Mouse (Mus musculus): ENCODE data around the gene Ppdpf.
A peak's percentile ranks its signal among the peaks of the same experiment; 100 is the strongest.

Ppdpf gene

DNA sequence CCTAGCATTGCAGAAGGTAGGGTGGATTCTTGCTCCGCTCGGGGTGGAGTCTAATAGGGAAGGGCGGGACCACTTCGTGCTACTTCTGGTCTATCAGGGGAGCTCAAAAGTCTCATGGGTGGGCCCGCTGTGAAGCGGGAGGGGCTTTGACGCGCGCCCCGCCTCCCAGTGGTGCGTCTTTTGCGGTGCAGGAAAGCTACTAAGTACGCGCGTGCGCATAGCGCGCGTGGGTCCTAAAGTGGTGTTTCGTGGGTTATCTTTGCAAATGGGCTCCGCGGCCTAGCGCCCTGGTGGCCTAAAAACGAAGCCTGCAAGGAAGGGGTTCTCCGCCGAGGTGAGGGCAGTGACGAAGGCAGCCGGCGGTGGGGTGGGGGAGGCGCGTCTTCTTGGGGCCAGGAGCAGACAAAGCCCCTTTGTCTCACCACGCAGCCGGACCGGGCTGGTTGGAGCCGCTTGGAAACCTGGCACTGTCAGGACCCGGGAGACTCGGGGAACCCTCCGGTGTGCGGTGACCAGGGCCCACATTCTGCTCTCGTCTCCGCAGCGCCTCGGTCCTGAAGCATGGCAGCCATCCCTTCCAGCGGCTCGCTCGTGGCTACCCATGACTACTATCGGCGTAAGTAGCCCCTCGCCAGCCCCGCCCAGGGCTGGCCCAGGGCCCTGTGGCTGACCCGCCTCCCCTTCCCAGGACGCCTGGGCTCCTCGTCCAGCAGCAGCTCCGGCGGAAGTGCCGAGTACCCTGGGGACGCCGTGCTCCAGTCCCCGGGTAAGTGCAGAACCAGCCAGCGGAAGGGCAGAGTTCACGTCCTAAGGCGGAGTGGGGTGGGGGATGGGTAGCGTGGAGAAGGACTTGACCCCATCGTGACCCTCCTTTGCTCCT lies at the start of gene Ppdpf:
Gene Ppdpf (plus strand): TSS at position 127 of the 880 bp plus-strand sequence.
- DNase-seq (ENCODE audit: low spot score): peak; percentile 92

DNA sequence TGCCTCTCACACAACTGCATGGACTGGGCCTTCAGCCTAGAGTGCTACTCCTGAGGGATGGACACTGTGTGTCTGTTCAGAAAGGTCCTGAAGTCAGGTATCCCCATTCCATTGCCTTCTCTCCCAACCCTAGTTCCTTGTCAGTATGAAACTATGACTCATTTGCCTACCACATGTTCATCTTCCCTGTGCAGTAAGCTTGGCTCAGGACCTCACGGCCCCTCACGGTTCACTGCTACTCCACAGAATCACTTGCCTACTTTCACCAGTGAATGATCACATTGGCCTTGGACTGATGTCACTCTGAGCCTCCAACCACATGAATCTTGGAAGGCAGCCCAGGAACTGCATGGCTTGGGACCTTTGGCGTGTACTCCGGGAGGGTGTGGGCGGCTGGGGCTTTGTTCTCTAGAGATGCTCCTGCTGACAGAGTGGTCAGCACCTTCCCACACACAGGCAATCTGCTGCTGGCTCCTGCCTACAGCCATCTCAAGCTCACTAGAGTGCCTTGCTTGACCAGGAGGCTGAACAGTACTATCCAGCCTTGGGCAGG lies 47.3 kb upstream of the Ppdpf start:
- no peak for DNase-seq (ENCODE audit: low spot score)

DNA sequence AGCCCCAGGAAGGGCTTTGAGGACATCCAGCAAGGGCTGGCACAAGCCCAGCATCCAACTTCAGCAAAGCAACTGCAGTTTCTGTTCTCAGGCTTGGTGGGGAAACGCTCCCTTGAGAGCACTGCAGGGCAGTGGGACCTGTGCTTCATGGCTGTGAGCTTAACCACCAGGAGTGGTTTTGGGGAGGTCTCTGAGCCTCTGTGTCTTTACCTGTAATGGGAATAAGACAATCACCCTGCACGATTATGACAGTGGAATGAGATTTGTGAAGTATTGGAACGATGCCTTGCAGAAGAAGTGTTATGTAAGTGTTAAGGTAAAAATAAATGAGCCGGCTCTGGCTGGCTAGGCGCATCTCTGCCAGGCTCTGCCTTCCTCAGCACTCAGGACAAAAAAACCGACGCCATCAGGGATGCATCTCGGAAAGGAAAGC lies 44.3 kb upstream of the Ppdpf start:
- no peak for DNase-seq (ENCODE audit: low spot score)

DNA sequence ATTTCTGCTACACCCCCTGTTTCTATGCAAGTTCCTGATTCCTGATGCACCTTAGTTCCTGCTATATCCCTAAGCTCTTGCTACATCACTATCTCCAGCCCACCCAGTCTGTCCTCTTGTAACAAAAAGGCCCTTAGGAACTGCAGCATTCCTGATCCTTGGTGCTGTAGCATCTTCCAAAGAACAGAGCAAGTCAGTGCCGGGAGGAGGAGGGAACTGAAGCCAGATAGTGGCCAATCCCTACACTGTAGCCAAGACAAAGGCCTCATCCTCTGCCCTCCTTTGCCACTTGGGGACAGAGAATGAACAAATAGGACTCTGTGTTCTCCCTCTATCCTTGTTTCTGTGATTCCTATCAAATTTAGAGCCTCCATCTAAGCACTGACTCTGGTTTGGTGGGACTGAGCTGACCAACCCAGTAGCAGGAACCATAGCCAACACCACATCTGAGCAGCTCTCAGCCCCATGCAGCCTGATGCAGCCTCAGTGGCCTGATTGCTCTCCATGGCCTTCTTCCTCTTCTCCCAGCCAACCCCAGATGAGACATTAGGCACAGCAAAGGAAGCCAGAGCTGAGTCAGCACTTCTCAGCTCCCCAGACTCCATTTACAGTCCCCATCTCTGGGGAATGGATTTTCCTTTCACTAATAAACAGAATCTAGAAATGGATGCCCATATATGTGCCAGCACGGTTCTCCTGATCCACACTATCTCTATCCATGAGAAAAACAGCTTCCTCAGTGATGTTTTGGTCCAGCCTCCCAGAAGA lies 43.4 kb upstream of the Ppdpf start:
- no peak for DNase-seq (ENCODE audit: low spot score)

DNA sequence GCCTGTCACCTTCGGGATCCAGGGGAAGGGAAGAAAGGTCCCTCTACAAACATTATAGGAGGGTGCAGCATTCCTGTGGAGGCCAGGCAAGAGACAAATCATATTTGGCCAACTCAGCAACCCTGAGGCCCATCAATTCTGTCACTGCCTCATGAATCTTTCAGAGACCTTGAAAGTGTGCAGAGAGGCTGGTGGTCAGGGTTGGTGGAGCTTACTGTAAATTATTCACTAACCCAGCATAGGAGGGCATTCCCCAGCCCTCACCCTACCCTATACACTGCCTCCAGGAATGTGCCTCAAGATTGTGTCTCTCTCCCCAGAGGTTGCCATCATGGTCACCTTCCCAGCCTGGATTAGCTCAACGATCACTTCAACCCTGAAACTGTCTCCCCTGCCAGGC lies 42.4 kb upstream of the Ppdpf start:
- DNase-seq (ENCODE audit: low spot score): no peak

DNA sequence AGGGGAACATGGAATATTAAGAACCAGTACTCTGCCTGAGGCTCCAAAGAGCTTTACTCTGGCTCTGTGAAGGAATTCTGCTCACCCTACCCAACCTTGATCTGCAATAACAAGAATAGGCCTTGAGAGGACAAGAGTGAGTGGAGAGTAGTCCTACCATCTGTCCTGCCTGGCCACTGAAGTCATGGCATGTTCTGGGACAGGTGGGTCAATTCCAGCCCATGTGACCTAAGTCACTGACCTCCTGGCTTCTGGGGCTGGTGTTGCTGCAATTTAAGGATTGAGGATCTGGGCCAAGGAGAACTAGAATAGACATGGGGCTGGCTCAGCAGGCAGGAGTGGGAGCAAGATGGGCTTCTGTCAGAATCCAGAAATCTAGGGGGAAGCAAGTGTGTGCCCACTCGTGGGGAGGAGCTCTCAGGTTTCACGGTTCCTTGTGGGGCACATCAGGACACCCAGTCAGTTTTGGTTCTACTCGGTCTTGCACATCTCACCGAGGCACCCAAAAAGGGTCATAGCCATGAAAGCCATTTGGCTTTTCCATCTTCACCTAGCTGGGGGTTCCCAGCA lies 40.0 kb upstream of the Ppdpf start:
- no peak for DNase-seq (ENCODE audit: low spot score)

DNA sequence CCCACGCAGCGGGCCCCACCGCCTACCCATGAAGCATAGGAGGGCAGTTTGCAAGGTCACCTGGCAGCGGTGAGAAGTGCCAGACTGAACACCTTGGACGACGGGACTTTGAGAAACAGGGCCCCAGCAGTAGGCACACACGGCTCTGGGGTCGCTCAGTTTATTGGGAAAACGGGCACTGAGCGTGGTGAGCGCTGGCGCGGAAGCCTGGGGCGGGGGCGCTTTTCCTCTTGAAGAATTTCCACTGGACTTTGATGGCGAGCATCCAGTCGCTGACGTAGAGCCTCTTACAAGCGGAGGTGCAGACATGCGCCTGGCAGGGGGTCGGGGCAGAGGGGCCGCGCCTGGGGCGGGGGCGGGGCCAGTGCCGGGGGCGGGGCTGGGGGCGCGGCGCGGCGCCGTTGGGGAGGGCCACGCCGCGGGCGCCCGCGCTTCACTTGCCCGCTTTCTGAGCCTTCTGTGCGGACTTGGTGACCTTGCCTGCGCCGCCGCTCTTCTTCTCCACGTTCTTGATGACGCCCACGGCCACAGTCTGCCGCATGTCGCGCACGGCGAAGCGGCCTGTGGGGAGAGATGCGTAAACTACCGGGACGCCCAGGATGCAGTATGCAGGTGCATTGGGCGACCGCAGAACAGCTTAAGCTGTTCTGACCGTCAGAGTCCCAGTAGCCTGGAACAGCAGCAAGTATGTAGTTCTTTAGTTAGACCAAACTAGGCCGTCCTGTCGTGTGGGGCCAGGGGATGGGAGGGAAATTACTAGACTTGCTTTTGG lies 39.3 kb upstream of the Ppdpf start:
- no peak for DNase-seq (ENCODE audit: low spot score)

DNA sequence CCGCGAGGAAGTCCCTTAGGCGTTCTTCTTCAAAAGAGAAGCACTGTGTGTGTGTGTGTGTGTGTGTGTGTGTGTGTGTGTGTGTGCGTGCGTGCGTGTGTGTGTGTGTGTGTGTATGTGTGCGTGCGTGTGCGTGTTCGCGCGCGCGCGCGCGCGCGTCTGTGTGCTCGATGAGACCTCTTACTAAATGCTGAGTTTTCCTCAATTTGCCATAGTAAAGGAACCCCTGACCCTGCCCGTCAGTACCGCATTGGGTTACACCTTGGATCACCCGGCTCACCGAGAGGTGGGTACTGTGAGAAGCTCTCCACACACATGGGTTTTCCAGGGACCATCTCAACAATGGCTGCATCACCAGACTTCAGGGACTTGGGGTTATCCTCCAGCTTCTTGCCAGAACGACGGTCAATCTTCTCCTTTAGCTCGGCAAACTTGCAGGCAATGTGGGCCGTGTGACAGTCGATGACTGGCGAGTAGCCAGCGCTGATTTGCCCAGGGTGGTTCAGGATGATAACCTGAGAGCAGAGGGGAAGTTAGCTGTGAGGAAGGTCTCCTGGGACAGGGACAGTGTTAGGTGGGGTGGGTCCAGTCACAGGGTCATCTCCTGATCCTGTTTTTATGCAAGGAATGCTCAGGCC lies 38.6 kb upstream of the Ppdpf start:
- no peak for DNase-seq (ENCODE audit: low spot score)

DNA sequence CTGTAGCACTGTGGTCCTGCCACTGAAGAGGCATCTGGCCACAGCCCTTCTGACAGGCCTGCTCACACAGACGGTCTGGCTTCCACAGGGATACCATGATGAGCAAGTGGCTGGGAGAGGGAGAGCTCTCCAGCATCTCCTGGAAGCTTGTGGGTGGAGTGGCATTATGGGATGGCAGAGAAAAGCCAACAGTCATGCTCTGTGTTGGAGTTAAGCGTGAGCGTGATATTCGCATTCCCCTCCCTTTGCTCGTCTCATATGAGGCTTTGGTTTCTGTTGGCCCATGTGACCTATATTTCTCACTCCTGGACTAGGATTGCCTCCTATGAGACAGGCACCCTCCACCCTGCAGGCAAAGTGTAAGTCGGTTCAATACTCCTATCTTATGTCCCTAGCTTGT lies 36.8 kb upstream of the Ppdpf start:
- no peak for DNase-seq (ENCODE audit: low spot score)

DNA sequence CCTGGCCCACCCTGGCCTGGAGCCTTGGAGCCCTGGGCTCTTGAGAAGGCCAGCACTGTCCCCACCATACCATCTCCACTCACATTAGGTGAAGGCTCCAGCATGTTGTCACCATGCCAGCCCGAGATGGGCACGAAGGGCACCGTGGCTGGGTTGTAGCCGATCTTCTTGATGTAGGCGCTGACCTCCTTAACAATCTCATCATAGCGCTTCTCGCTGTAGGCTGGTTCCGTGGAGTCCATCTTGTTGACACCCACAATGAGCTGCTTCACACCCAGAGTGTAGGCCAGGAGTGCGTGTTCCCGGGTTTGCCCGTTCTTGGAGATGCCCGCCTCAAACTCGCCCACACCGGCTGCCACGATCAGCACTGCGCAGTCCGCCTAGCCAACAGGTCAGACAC lies 34.3 kb upstream of the Ppdpf start:
- DNase-seq (ENCODE audit: low spot score): no peak

DNA sequence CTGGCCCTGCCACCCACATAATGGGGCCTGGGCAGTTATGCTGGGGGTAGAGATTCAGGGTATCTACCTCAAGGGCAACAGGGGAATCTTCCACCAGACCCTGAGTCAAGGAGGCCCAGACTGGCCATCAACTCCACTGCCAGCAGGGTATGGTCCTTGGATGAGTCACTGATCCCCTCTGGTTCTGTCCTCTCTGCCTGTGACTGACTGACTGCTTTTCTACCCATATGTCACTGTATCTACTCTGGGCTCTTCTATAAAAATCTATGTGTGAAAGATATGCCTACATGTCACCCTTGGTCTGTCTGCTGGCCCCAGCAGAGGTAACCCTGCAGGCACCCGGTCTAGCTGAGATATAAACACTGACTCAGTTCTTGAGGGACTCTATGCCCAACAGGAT lies 33.9 kb upstream of the Ppdpf start:
- DNase-seq (ENCODE audit: low spot score): no peak

DNA sequence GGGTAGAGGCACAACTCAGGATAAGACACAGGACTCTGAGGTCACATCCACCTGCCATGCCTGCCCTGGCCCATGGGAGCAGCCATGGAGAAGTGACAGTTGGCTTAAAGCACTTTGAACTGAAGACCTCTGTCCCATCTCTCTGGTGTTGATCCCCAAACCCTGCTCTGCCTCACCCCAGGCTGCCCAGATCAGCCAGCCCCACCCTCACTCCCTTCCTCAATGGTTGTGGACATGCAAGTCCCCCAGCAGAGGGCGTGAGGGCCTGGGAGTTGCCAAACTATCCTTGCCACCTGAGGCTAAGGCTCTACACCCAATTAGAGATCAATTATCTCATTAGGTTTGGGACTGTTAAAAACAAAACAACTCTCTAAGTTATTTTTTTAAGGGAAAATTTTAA lies 33.2 kb upstream of the Ppdpf start:
- no peak for DNase-seq (ENCODE audit: low spot score)

DNA sequence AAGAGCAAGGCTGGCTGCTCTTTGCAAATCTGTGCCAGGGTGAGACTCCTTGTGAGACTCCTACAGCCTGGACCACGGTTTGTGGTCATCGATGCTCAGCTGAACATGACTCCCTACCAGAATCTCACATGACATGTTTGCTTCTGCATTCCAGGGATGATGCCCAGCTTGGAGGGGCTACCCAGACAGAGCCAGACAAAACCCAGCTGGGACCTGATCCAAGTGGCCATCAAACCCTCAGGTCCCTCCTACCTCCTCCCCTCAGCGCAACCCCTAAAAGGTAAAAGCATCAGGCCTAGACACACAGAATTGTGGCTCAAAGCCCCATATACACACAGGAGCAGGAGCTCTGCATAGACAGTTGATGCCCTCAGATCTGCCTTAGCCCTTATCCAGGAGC lies 32.7 kb upstream of the Ppdpf start:
- no peak for DNase-seq (ENCODE audit: low spot score)

DNA sequence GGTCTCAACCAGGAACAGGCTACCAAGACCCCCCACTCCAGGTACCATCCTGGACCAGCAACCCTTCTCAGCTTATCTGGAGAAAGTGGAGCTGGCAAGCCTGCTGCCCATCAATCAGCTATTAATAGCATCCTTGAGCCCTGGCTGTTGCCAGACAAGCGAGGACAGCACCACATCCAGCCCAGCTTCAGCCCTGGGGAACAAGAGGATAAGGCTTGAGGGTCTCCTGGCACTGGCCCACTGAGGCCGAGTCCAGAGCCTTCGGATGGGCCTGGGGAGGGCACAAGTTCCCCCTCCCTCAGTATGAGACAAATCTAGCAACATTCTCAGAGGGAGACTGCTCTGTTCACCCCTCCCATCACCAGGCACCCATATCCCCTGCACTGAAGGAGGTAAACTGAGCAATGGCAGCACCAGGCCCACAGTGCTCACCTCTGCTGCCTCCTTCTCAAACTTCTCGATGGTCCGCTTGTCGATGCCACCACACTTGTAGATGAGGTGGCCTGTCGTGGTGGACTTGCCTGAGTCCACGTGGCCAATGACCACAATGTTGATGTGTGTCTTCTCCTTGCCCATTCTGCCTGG lies 32.1 kb upstream of the Ppdpf start:
- no peak for DNase-seq (ENCODE audit: low spot score)

DNA sequence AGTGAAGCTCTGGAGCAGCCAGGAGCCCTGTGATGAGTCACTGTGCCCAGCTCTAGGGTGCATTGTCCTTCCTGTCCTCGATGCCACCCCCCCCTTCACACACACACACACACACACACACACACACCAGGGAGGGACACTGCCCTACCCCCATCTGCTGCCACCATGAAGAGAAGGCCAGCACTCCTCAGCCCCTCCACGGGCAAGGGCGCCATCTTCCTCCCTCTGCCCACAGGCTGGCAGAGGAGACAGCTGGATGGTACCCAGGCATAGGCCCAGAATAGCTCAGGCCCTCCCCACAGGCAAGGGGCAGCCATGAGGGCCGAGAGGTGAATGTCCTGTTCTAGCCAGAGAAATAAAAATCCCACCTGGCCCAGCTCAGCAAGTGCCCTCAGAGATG lies 31.2 kb upstream of the Ppdpf start:
- DNase-seq (ENCODE audit: low spot score): no peak

DNA sequence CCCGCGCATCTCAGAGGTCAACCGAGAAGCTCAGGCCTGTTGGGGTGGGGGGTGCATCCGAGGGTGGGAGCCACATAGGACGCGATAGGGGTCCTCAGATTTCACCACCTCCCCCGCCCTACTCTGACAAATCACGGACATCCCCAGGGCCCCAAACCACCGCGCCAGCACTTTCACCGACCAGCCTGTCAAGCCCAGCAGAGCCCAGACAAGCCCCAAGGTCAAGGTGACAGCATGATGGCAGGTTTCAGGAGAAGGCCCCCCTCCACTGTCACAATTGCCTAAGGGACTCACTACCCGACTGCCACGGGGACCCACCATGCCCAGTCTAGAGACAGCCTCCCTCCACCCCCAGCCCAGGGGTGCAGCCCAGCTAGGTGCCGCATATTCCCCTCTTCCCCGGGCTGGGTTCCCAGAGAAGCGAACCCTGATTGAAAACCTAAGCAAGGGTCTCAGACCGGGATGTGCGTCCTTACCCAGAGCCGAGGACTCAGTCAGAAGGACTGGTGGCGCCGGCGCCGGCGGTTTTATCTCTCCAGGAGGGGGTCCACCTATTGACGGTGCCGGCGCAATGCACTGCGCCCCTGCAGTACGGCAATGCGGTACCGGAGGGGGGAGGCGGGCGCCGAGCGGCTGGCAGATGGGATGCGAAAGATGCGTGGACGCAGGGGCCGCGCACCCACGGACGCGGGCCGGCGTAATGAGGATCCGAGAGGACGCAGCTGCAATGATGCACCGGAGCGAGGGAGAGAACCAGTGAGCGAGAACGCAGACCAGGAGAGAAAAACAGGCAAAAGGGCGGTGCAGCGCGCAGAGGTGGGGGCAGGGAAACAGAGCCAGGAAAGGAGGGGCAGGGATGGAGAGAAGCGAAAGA lies 30.6 kb upstream of the Ppdpf start, which contains the start of gene Eef1a2:
Gene Eef1a2 (minus strand): TSS at position 767 of the 874 bp plus-strand sequence.
- no peak for DNase-seq (ENCODE audit: low spot score)

DNA sequence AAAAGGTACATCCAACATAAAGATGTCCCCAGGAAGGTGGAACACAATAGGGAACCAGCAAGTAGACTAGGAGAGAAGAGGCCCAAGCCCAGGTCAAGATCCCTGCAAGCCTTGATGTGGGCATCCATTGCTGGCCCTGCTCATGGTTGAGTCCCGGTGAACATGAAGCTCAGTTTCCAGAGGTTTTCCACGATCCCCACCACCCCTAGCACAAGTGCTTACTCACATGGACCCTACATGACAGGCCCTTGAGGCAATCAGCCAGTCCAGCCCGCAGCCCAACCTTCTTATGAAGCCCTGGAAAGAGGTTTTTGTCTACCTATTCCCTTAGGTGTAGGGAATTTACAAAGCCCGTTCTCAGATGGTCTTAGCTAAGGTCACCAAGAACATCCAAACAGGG lies 29.9 kb upstream of the Ppdpf start:
- no peak for DNase-seq (ENCODE audit: low spot score)

DNA sequence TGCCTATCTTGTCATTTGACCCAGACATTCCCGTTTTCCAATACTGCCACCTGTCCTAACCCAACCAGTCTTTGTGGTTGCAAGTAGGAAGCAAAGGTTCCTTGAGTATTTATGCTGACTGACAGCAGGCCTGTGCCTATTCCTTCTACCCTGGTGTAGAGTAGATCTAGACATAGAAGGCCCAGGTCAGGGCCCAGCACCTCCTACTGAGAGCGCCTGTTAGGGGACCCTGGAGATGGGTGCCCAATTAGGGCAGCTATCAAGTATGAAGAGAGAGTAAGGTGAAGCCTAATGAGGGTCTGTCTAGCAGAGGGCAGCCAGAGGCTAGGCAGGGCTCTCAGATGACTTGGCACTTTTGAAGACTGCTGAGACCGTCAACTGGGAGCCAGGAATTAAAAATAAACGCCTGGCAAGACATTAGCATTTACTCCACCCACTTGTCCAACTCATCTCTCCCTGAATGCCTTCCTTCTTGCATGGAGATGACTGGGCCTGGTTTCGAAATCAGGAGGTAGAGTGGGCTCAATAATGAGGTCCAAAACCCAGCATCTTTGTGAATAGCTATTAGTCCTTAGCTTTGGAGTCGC lies 29.2 kb upstream of the Ppdpf start:
- DNase-seq (ENCODE audit: low spot score): no peak

DNA sequence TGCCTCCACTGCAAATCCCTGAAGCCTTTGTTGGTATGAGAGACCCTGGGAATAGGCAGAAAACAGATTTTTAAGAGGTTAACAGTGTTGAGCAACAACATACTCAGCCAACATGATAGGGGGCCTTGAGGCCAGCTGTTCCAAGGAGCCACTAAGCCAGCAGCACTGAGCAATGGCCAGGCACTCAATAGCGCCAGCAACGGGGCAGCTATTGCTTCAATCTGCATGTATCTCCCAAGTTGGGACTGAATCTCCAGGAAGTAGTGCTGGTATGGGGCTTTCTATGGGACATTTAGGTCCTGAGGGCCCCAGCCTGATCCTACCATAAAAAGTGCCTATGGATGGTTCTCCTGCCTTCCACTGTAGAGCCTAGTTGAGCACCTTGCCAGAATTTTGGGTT lies 28.6 kb upstream of the Ppdpf start:
- DNase-seq (ENCODE audit: low spot score): no peak

DNA sequence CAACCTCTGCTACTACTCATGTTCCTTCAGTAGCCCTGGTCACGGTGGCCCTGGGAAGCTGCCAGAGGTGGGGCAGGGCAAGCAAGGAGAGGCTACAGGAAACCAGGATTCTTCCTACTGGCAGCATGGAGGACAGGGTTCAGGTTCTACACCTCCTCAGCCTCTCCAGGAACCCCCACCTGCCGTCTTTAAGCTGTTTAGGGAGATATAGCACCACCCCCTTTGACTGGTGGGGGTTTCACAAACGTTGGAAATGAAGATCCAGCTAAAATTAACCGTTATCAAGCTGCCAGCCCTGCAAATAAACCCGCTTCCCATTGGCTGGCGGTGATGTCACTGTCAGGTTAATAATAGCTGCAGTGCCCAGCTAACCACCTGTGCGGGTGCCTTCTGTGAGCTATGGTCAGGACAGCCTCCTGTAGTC lies 27.9 kb upstream of the Ppdpf start:
- DNase-seq (ENCODE audit: low spot score): no peak

Data from ovary, adult 18-20 months (tissue).